Mouse (Mus musculus): ENCODE measurements around the gene Apol9a.
"Not testable (repeated sequence)": the region's sequence is repeated elsewhere in the genome, so short reads cannot be mapped to it uniquely, and the experiment has no call there.

Apol9a gene

DNA sequence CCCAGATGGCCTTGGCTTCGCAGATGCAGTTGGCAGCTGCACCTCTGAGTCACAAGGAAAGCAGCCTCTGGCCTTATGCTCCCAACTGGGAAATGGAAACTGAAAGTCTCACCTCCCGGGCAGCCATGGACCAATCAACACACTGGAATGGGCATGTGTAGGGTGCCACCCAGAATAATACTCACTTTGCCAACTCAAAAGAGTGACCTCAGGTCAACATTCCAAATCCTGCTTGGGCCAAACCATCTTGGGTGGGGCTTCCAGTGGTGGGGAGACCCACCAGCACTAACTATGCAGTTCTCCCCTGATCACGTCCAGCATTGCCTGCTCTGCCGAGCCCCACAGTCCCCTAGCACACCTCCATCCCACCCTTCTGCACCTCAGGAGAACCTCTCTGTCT is at the start of gene Apol9a:
Gene Apol9a, minus strand, starts transcription at position 101 of the 400 bp plus-strand sequence.
- in situ Hi-C loops (cut with MseI, MboI): not testable (repeated sequence)

DNA sequence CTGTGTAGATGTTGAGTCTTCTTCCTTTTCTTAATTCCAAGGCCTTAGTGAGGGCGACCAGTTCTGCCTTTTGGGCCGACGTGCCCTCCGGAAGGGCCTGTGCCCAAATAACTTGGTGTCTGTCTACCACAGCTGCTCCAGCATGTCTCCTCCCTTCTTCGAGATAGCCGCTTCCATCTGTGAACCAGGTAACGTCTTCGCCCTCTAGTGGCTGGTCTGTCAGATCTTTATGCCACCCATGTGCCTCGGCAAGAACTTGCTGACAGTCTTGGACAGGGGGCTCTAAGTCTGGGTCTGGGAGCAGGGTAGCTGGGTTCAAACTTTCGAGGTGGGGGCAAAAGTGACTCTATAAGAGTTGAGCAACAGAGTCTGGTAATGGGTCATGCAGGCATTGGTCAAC is 39.0 kb upstream of the Apol9a start:
- in situ Hi-C loops (cut with MseI, MboI): not testable (repeated sequence)

DNA sequence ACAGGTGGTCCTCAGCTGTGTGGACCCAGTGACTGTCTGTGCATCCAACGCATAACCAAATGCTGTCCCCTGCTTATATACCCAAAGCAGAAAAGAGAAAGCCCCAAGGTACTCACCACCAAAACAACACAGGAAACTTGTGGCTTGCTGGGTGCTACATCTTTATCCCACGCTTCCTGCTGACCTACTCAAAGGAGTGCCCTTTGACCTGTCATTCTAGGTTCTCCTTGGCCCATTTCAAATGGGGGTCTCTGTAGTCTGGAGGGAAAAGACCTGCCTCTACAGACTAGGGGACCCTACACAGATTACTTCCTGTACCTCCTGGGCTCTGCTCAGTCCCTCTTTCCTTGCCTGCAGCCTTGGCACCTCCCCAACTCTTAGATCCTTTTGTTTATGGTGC is 36.5 kb upstream of the Apol9a start, which contains the start of gene Apol7b:
Gene Apol7b, minus strand, starts transcription at position 101 of the 400 bp plus-strand sequence.
- in situ Hi-C loops (cut with MseI, MboI): not testable (repeated sequence)

DNA sequence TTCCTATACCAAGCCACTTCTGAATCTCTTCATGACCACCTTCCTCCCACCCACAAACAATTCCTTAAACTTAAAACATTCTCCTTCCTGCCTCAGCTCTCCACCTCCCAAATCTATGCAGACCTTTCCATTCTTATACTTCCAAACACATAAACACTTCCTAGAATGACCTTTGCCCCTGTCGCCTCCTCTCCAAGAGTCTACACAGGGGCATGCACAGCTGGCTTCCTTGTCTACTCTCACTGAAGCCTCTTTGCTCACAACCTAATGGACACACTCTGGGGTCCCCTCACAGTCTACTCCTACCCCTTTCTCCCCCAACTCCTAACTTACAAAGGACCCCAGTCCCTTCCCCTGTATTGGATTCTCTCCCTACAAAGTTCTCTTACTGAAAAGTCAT is 34.7 kb upstream of the Apol9a start:
- in situ Hi-C loops (cut with MseI, MboI): not testable (repeated sequence)

DNA sequence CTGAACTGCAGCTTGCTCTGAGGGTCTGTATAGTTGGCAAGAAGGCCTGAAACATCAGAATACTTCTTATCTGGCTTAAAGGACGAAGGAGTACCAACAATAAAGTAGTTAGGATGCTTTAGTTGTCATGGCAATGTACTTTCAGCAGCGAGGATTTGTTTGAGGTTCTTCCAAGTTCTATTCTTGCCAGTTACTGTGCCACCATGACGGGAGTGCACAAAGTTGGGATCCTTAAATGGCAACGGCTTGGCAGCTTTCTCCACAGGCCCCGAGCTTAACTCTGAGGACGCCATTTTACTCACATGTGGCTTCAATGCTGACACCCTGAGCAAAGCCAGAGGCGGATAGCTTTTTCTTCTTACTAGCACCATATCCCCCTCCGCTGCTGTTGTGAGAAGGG is 33.8 kb upstream of the Apol9a start:
- in situ Hi-C loops (cut with MseI, MboI): not testable (repeated sequence)

DNA sequence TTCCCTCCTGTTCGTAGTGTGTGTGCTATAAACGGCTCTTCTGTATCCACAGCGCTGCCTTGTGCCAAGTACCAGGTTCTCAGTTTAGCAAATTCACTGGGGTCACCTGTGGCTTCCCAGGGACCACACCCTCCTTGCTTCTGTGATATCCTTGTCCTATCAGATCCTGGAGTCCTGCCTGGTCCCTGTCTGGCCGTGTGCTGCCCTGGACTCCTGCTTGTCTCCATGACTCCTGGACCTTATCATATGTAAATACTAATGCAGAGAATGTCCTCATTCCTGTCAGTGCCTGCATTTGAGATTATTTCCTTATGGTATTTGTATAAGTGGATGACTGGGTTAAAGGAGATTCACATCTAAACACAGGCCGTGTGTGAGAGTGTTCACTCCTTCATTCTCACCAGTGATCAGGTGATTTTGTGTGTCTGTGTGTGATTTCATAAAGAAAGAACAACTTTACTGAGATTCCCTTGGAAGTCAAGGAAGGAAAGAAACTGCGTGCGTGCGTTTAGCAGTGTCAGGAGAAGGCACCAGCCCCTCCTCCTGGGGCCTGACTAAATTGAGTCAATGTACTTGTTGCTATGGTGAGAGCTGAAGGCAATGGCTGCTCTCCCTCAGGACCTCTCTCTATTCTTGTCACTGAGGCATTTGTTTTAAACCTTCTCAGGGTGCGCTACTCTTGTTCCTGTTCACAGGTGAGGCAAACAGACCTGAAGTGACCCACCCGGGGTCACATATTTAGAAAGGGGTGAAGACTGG is 17.9 kb upstream of the Apol9a start:
- in situ Hi-C loops (cut with MseI, MboI): not testable (repeated sequence)

DNA sequence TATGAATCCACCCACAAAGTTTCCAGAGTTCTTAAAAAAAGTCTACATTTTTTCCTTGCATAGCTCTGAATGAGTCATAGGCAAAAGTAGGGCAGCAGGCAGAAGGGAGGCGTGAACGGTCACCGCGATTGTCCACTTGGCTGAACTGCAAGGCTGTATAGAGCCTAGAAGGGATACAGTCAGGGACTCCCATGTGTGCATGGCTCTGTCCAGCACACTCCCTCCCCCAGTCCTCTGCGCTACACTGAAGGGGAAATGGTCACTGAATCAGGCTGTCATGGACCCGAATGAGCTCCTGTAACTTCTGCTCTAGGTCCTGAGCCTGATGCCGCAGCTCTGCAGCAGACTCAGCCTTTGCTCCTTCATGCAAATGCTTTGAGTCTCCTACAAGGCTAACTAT is 12.0 kb upstream of the Apol9a start:
- in situ Hi-C loops (cut with MseI, MboI): not testable (repeated sequence)

DNA sequence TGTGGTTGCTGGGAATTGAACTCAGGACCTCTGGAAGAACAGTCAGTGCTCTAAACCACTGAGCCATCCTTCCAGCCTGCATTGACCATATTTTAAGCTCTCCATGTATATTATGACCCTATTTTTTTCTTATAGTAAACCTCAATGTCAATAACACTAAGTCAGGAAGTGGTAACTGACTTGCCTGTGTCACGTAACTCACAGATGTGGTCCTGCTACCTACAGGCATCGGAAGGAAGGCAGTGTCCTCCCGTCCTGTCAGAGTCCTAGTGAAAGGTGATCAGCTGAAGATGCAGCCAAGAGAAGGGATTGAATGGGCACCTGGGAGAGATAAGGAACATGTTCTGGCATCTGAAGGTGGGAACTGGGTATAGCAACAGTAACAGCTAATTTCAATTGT is 8.7 kb upstream of the Apol9a start:
- in situ Hi-C loops (cut with MseI, MboI): not testable (repeated sequence)

DNA sequence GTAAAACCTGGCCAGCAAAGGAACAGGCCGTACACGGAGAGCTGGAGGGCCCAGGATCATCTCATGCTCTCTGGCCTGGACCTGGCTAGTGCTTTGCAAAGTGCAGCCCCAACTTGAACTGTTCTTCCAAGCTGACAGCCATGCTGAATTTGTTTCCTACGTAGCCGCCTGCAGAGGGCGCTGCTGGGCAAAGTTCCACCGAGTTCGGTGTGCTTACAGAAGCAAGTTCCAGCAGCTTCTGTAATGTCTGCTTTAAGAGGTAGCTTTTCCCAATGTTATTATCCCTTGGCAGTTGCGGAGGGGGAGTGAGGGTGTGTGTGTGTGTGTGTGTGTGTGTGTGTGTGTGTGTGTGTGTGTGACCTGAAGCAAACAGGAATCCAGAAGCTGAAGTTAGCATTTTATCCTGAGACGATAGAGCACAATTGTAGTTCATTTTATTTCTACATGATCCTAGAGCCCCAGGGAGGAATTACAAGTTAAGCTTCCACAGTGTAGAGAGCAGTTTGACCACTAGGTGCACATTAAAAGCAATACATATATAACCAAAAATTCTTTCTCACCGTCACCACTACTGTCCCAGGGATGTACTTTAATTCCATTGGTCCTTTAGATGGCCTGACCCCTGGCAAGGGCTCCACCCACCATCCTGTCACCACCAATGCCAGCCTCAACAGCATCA is 5.9 kb upstream of the Apol9a start:
- in situ Hi-C loops (cut with MseI, MboI): not testable (repeated sequence)

DNA sequence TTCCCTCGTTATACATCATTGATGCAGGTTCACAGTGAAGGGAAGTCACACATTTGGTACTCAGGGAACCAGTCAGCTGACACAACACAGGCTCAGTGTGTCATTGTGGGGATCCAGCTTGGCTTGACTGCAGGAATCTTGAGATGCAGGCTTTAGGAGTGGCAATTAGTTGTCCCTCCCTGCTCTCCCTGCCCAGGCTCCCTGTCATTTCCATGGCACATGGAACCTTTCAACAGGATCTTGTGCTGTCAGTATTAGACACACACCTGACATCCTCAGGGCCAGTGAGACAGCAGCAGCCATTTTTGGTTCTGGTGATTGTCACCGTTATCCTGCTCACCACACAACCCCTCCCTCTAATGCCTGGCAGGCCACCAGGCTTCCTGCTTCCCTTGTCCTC is 4.7 kb upstream of the Apol9a start:
- in situ Hi-C loops (cut with MseI, MboI): not testable (repeated sequence)

DNA sequence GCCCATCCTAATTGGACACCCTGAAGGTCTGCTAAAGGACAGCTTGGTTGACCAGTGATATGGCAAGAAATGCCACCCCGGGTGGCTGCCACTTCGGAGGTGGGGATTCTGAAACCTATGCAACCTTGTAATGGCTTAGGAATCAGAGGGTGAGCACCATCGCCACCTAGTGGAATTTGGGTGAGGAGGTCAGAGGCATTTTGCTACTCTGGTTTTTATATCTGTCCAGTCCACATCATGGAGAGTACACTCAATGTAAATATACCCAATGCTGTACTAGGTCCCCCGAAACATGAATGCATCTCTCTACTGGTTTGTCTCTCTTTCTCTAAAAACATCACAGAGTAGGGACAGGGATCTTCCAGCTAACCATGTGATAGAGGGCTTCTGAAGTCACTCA is 1.8 kb upstream of the Apol9a start:
- in situ Hi-C loops (cut with MseI, MboI): not testable (repeated sequence)

DNA sequence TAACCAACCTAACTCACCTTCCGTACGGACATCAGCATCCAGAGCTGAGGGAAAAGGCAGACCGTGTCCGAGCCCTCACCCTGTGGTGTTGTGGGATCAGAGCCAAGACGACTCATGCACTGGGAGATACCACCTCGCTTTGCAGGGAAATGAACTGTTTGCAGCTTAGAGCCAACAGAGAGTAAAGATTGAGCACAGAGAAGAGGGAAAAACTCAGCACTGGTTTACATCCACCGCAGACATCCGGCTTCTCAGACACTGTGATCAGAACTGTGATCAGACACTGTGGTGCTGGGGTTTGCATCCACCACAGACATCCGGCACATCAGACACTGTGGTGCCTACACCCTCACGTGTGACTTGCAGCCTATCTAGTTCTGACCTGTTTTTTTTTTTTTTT is 4.6 kb downstream of the Apol9a start:
- in situ Hi-C loops (cut with MseI, MboI): loop anchor here in 1 of 2 experiments (5.0 kb wide), 1 partner anchor 326 kb away; no protein-coding TSS in a partner anchor

DNA sequence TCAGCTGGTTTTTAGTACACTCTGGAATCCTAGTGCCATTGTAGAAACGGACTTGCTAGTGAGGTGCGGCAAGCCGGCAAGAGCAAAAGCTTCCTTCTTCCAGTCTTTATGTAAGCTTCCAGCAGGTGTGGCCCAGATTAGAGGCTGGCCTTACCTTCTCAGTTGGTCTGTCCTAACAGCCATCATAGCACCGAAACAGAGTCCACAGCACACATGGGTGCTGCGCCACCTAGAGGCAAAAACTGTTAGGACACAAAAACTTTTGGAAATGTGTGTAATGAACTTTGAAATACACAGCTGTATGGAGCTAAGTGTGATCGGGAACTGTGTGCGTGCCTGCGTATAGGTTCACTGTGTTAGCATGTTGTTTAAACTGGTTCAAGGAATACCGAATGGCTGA is 11.9 kb downstream of the Apol9a start, which contains the start of gene Apol7a:
Gene Apol7a, minus strand, starts transcription at position 84 of the 400 bp plus-strand sequence.
- in situ Hi-C loops (cut with MseI, MboI): not testable (repeated sequence)

DNA sequence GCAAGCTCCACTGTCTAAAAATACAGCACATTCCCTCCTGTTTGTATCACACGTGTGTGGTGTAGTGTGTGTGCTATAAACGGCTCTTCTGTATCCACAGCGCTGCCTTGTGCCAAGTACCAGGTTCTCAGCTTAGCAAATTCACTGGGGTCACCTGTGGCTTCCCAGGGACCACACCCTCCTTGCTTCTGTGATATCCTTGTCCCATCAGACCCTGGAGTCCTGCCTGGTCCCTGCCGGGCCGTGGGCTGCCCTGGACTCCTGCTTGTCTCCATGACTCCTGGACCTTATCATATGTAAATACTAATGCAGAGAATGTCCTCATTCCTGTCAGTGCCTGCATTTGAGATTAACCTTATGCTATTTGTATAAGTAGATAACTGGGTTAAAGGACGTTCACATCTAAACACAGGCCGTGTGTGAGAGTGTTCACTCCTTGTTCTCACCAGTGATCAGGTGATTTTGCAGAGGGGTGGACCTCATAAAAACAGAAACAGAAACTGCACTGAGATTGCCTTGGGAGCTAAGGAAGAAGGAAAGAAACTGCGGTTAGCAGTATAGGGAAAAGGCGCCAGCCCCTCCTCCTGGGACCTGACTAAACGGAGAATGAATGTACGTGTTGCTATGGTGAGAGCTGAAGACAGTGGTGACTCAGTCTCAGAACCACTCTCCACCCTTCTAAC is 13.3 kb downstream of the Apol9a start:
- in situ Hi-C loops (cut with MseI, MboI): not testable (repeated sequence)

DNA sequence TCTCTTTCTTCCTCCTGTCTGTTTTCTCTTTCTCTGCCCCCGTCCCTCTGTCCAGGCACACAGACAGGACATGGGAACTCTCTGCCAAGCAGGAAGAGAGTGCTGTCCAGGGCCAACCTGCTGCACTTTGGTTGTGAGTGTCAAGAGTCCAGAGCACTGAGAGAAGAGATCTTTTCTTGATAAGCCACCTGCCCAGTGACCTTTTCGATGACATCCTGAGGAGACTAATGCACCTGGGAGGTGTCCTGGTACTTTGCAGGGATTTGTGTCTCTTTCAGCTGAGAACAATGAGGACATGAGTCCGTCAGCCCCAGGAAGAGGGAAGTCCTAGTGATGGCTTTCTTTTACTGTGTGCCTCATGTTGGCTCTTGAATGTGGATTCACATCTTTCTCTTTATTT is 17.1 kb downstream of the Apol9a start:
- in situ Hi-C loops (cut with MseI, MboI): not testable (repeated sequence)

DNA sequence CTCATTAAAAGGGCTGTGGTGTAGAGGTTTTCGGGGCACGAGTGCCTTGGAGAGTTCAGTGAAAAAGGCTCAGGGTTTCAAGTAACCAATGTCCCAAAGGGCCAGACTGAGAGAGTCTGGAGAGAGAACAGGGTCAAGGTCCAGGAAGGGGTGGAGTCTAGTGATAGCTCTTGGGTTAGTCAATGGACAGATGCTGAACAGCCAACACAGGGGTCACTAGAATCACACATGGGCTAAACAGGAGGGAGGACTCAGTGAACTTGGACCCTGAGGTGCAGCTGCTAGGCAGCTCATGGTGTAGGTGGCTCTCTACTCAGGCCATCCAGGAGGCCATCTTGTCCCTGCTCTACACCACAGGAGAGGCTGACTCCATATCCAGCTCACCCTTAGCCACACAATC is 23.5 kb downstream of the Apol9a start:
- in situ Hi-C loops (cut with MseI, MboI): no loop called here

DNA sequence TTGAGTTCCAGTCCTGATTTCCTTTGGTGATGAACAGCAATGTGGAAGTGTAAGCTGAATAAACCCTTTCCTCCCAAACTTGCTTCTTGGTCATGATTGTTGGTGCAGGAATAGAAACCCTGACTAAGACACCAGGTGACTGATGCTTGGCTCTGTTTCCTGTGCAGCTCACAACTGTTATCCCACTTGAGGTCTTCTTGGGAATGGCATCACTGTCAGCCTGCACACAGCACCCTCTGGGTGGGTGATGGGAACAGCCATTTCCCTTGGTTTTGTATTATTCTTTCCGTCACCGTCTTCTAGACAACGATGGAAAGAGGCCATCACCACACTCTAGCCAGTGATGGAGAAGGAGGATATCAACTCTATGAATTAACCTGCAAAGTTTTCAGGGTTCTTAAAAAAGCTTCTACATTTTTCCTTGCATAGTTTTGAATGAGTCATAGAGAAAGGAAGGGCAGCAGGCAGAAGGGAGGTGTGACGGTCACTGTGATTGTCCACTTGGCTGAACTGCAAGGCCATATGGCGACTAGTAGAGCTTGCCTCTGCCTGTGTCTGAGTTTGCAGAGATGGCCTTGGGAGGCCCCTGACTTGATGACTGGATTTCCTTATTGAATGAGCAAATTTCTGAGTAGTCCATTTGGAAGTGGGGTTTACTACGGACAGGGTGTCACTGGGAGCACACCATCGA is 26.4 kb downstream of the Apol9a start:
- in situ Hi-C loops (cut with MseI, MboI): no loop called here

DNA sequence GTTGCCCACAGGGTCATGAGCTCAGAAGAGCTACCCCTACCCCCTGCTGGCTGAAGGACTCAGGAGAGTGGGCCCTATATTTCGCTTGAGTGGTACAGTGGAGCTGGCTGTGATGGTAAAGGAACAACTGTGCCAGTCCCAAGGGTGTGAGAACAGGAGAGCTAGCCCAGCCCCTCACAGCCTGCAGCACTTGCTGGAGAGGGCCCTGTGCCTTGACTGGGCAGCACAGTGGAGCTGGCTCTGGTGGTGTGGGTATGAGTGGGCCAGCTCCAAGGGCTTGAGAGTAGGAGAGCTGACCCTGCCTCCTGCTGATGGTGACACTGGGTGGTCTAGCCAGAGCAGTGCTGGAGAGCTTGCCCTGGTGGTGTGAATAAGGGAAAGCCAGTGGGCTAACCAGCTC is 28.1 kb downstream of the Apol9a start:
- in situ Hi-C loops (cut with MseI, MboI): no loop called here

DNA sequence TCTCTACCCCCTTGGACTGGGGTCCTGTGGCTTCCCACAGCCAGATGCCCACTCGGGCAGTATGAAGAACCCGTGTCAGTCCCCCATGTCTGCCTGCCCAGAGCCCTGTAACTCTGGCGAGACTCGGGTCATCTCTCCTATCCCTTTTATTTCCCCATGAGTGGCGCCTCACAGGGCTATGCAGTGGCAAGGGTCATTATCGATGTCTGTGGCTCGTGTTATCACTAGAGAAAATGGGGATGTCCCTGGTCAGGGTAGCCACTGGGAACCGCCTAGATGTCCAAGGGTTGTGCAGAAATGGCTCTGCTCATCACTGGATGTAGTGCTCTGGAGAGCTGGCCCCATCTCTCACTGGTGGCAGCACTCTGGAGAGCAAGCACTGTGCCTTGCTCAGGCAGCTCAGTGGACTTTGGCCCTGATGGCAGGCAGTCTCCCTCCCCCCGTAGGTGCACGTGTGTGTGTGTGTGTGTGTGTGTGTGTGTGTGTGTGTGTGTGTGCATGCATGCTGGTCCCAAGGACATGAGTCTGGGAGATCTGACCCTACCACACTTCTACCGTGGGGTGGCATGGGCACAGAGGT is 28.6 kb downstream of the Apol9a start:
- in situ Hi-C loops (cut with MseI, MboI): no loop called here

DNA sequence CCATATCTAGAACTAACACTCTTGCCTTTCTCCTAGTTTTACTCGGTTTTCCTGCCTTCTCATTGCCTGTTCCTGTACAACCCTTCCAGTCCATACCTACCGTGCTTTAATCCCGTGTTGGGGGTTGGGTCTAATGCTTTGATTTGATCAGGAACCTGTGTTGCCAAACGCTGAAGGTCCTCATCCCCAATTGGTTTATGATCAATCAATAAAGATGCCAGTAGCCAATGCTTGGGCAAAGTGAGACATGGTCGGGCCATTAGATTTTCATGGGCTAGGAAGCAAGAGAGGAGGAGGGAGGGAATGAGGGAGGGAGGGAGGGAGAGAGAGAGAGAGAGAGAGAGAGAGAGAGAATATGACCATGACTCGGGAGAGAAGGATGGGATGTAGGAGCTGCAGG is 29.5 kb downstream of the Apol9a start:
- in situ Hi-C loops (cut with MseI, MboI): no loop called here

DNA sequence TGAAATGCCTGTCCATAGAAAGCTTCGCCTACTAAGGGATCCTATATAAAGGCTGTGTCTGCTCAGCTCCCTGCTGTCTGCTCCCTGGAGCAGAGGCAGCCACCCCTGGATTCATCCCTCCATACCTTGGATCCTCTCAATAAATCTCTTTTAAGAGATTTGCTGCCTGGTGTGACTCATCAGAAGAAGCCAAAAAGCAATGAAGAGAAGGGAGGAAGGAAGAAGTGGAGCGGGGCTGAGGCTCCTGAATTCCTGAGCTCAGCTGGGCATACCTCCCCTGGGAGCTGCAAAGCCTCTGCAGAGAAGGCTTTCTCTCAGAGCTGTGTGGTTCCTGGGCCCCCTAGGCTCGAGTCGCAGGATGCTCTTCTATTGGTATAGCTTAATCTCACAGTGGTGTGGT is 31.0 kb downstream of the Apol9a start:
- in situ Hi-C loops (cut with MseI, MboI): no loop called here
